Mouse (Mus musculus) megakaryocyte, adult 5-6 weeks (primary cell): ENCODE data around the gene Mecom. TPM values are rescaled to one million over a fixed set of nuclear protein-coding genes. Genes with fewer than 3 reads are reported as not detected.

Source experiments
- ATAC-seq: 2 replicates; pipeline ENCODE4 v1.8.0; 2016; ENCODE audit warnings: mild to moderate bottlenecking, inconsistent platforms; ENCODE audit not compliant: poor library complexity, severe bottlenecking
- total RNA-seq, 2 experiments: library from RNA; stranded (forward) in 1 of 2; stranded (reverse) in 1 of 2; fragments of 153-499, 151-499 nt in 1 of 2; fragments of 221-1000, 200-1000 nt in 1 of 2; gene quantifications; 2 replicates each; pipeline versions ENCODE4 v1.2.3 to v1.2.4; 2015 to 2017

The Mecom gene
- total RNA-seq, 2 experiments from 2014 or later, result 0.07 TPM; not detected in 1

GRCm38 (mm10) chr3:29999035-29999434 is 548.8 kb downstream of the Mecom start:
- ATAC-seq, result no peak

- ATAC-seq, result no peak
Measured at GRCm38 (mm10) chr3:29997068-29997467, 550.7 kb downstream of the Mecom start.

- no peak for ATAC-seq
Measured at GRCm38 (mm10) chr3:29993346-29993745, 554.5 kb downstream of the Mecom start.

- no peak for ATAC-seq
Measured at GRCm38 (mm10) chr3:29991523-29991922, 556.3 kb downstream of the Mecom start.

- no peak for ATAC-seq
Measured at GRCm38 (mm10) chr3:29984431-29984830, 563.4 kb downstream of the Mecom start.

GRCm38 (mm10) chr3:29981259-29981910 is 566.4 kb downstream of the Mecom start:
- ATAC-seq, result no peak

- no peak for ATAC-seq
Measured at GRCm38 (mm10) chr3:29980531-29980930, 567.3 kb downstream of the Mecom start.

GRCm38 (mm10) chr3:29976580-29976979 is 571.2 kb downstream of the Mecom start:
- ATAC-seq, result no peak

GRCm38 (mm10) chr3:29968433-29968949 is 579.3 kb downstream of the Mecom start:
- ATAC-seq, result no peak

- ATAC-seq, result no peak
Measured at GRCm38 (mm10) chr3:29963953-29964352, 583.9 kb downstream of the Mecom start.

- no peak for ATAC-seq
Measured at GRCm38 (mm10) chr3:29963447-29963846, 584.4 kb downstream of the Mecom start.

- ATAC-seq, result no peak
Measured at GRCm38 (mm10) chr3:29959051-29959450, 588.8 kb downstream of the Mecom start.

- ATAC-seq, result no peak
Measured at GRCm38 (mm10) chr3:29957365-29958236, 590.2 kb downstream of the Mecom start.

- ATAC-seq, result no peak
Measured at GRCm38 (mm10) chr3:29953269-29953668, 594.5 kb downstream of the Mecom start.

GRCm38 (mm10) chr3:29950853-29951252 is 597.0 kb downstream of the Mecom start:
- no peak for ATAC-seq

- no peak for ATAC-seq
Measured at GRCm38 (mm10) chr3:29903596-29904308, 644.1 kb downstream of the Mecom start.

Other genes with a start within 250 kb of the Mecom start
- gene Actrt3, start 51.9 kb upstream of the Mecom start, total RNA-seq (2015), result 0.21 TPM in 1 of 2 replicates, not detected in the other
- gene Actrt3, start 51.9 kb upstream of the Mecom start, total RNA-seq (2017), result not detected in 2 replicates
- 16.1 and 18.7 TPM in 2 replicates for gene Mynn, start 54.1 kb upstream of the Mecom start, total RNA-seq (2015)
- gene Mynn, start 54.1 kb upstream of the Mecom start, total RNA-seq (2017), result 28.2 and 28.4 TPM in 2 replicates
- gene Lrriq4, start 96.5 kb upstream of the Mecom start, total RNA-seq (2015), result 0.09 TPM in 1 of 2 replicates, not detected in the other
- not detected in 2 replicates for gene Lrriq4, start 96.5 kb upstream of the Mecom start, total RNA-seq (2017)
- not detected in 2 replicates for gene Lrrc34, start 99.9 kb upstream of the Mecom start, total RNA-seq (2015)
- 0.08 and 0.26 TPM in 2 replicates for gene Lrrc34, start 99.9 kb upstream of the Mecom start, total RNA-seq (2017)
- gene Lrrc31, start 151.8 kb upstream of the Mecom start, total RNA-seq (2015), result not detected in 2 replicates
- not detected in 2 replicates for gene Lrrc31, start 151.8 kb upstream of the Mecom start, total RNA-seq (2017)
- gene Samd7, start 198.3 kb upstream of the Mecom start, total RNA-seq (2015), result not detected in 2 replicates
- not detected in 2 replicates for gene Samd7, start 198.3 kb upstream of the Mecom start, total RNA-seq (2017)
- 82.5 and 94.5 TPM in 2 replicates for gene Sec62, start 244.9 kb upstream of the Mecom start, total RNA-seq (2015)
- gene Sec62, start 244.9 kb upstream of the Mecom start, total RNA-seq (2017), result 80.5 and 83.7 TPM in 2 replicates